Mouse (Mus musculus) G1E (cell line): ENCODE results near the gene Anxa5.

Experiments used
- CTCF ChIP-seq: IDR thresholded peaks from 2 replicates; pipeline ENCODE4 v1.5.1; 2012; ENCODE audit warnings: low read depth, low read length, inconsistent platforms, mixed read lengths
- POLR2AphosphoS5 ChIP-seq: IDR thresholded peaks from 2 replicates; pipeline ENCODE4 v1.6.1; 2012; ENCODE audit warnings: low read depth, low read length, inconsistent platforms; ENCODE audit not compliant: insufficient replicate concordance

DNA sequence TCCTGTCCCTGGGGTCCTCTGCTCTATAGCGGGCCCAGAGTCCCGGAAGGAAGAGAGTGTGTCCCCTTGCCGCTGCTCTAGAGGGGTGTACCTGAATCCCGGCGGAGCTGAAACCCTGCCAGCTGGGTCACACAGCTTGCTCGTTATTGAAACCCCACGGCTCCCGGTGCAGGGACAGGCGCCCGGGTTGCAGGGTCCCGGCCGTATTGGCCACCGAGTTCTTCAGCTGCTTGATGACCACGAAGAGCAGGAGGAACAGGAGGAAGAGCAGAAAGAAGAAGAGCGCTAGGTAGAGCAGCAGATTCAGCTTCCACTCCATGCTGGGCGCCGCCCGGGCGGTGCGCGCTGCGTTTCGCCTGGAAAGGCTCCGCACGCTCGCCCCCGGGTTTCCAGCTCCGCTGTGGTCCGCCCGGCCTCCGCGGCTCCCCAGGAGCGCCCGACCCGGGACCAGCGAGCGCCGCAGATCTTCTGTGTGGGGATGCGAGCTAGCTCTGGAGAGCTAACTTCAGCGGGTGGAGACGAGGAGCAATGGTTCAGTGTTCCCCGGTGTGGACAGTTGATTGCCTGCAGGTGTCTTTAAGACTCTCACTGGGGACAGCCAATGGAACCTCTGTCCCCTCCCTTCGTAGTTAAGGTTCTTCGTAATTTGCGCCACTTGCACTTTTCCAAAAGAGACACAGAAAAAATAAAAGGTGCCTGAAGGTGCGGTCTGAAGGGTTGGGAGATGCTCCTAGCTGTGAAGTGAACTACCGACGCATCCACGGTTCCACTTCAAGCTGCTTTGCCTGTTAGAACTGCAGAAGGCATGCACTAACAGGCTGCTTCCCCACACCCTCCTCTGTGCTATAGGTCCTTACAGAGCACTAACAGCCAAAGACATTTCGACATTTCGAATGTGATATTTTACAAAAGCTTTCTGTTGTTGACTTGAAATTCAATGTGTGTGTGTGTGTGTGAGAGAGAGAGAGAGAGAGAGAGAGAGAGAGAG lies 45.7 kb upstream of the Anxa5 start, which contains the start of gene Gm11549:
- TF ChIP-seq POLR2AphosphoS5 (no peak), CTCF (no peak)
